Mouse (Mus musculus) left cerebral cortex, adult 2 months (tissue): ENCODE results near the gene Hoxc12. TPM values are rescaled to one million over a fixed set of nuclear protein-coding genes. Genes with fewer than 3 reads are reported as not detected.

Experiments used
- DNase-seq, 2 experiments: peaks; one replicate each; pipeline ENCODE4 v3.0.0; 2021 to 2022; ENCODE audit warnings: low spot score in 2 of 2, mixed read lengths in 1 of 2; ENCODE audit errors: extremely low spot score in 1 of 2
- H3K27ac ChIP-seq: fragments of 200-600 bp; 2 replicates; pipeline ENCODE4 v1.8.1; 2022
- H3K4me3 ChIP-seq: fragments of 200-600 bp; 2 replicates; pipeline ENCODE4 v1.8.1; 2022
- CTCF ChIP-seq: fragments of 200-600 bp; IDR thresholded peaks from 2 replicates; pipeline ENCODE4 v1.8.1; 2022; ENCODE audit warnings: antibody characterized with exemption, mild to moderate bottlenecking, moderate library complexity
- intact Hi-C: fragments of 180-260 bp; cut with DNase I; formaldehyde crosslinking; loops from one replicate; pipeline ENCODE4 v1.15.1; 2025
- long read RNA-seq, 2 experiments: library from polyadenylated mRNA; stranded (forward); transcript quantifications; one replicate each; pipeline ENCODE4 v2.0.0; 2021; ENCODE audit warnings: borderline mapping rate in 2 of 2
- total RNA-seq, 2 experiments: library from RNA; stranded (reverse); gene quantifications; 2 replicates each; pipeline ENCODE4 v1.2.3; 2021

The Hoxc12 gene
- not detected for total RNA-seq
- long read RNA-seq, experiment 1 = 0 reads
- long read RNA-seq, experiment 2 = 0 reads

DNA sequence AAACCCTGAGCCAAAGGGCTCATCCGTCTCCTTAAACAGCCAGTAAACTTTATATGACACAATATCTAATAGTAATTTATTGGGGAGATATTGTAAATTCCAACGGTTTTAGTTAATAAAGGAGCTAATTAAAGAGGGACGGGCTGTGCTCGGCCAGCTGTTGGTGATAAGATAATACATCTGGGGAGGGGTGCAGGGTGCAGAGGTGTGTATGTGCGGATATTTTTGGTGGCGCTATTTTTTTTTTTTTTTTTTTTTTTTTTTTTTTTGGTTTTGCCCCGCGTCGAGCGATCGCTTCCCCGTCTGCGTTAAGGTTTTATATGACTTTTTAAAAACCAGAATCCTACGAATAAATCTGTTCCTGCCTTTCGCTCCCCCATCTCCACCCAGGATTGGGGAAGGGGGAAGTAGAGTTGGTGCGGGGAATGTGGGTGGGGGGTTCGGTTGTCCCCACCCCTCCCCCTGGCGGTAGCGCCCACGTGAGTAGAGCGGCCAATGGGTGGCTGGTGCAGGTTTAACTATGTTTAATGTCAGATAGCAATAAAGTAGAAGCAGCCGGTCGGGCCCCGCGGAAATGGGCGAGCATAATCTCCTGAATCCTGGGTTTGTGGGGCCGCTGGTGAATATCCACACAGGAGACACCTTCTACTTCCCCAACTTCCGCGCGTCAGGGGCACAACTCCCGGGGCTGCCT, at the start of gene Hoxc12:
Hoxc12 (plus strand) TSS at position 479 of the 694 bp plus-strand sequence.
- H3K4me3 ChIP-seq = no peak within 1 kb of the TSS
- intact Hi-C loops = no loop called here
- no peak for TF ChIP-seq CTCF
- no peak within 1 kb of the TSS for H3K27ac ChIP-seq
- no peak for DNase-seq

DNA sequence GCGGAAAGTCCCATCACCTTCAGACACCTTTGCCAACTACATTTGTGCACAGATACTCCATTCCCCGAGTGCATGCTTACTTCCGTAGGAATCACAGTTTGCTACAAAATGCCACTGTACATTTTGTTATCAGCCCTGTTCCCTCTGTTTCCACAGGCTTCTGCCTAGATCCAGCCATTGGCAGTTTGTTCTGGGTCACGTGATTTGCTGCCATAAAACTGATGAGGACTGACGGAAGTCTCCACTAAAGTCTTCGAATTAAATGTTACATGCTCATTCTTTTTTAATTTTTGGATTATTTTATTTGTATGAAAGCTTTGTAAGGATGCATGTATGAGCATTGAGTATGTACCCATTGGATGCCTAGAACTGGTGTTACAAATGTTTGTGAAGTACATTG, 41.4 kb upstream of the Hoxc12 start:
- intact Hi-C loops = no loop called here
- H3K4me3 ChIP-seq = no peak overlapping the region
- no peak for TF ChIP-seq CTCF
- no peak for DNase-seq
- no peak overlapping the region for H3K27ac ChIP-seq

DNA sequence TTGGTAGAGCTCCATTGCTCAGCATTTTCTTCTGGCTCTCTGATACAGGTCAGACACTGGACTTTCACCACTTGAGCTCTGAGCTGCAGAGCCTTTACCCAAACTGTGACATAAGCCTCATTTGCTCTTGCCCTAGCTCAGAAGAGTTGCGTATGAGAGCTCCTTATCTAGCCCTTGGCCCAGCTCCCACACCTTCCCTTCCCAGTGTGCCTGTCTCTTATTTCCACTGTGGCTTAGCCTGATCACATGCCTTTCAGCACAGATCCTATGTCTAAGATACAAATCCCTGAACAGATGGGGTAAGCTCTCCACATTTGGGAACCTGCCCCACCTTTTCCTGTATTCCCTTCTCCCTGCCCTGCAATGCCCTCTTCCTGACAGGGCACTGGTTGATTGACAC, 31.6 kb upstream of the Hoxc12 start:
- no peak for DNase-seq
- H3K27ac ChIP-seq = no peak overlapping the region
- no peak overlapping the region for H3K4me3 ChIP-seq
- intact Hi-C loops = no loop called here
- TF ChIP-seq CTCF = no peak

DNA sequence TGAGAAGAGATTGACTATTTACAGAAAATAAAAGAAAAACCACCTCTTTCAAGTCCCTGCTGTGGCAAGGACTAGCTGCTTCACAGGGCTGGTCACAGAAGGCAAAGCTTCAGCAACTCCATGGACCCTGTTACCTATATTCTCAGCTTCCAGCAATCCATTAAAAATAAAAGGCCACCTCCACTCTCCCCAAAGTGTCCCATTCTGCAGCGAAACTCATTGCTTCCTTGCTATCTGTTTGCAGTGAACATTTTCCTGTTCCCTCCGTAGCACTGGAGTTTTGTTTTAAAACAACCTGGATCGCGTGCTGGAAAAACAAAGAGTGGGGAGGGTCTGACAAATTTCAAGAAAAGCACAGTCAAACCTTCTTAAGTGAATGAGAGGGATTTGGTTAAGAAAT, 27.0 kb upstream of the Hoxc12 start:
- DNase-seq = no peak
- Histone ChIP-seq H3K27ac (no peak overlapping the region), H3K4me3 (no peak overlapping the region)
- intact Hi-C loops = no loop called here
- TF ChIP-seq CTCF = no peak

DNA sequence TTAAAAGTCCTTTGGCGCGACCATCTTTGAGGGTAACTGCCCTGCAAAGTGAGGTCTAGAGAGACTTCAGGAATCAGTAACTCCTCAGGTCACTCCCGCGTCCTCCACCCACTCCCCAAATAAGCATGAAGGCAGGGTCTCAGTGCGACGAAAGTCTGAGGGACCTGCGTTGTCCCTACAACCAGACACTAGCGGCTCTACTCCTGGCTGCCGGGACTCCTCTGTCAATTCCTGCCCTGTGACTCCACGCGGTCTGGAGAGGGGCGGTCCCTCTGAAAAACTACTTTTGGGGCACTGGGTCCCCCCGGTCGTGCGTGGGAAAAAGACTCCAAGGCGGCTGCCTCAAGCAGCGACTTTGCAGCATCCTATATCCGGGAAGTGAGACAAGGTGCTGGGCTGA, 26.5 kb upstream of the Hoxc12 start:
- DNase-seq = no peak
- TF ChIP-seq CTCF = no peak
- H3K4me3 ChIP-seq = no peak overlapping the region
- intact Hi-C loops = no loop called here
- no peak overlapping the region for H3K27ac ChIP-seq

DNA sequence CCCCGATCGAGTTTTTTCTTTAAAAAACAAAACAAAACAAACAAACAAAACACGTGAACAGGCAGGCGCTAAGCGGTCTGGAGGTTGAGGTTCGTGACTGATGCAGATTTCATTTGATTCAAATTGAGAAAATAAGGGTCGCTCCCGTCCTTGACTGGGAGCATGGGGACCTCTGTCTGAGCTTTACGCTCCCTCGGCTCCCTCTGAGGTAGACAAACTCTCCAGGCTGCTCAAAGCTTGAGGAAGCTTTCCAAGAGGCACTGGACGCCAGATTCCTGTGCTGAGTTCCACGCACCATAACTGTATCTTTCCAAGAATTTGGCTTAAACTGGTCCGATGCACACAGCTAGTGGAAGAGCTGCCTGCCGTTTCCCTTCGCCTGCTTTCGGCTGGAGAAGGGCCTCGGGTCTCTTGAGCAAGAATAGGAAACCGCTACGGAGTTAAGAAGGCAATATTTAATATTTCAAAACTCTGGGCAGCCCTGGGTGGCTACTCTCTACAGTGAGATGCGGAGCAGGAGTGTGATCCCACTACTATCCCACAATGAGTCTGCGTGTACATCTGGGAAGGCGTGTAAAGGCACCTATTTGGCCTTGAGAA, 26.0 kb upstream of the Hoxc12 start:
- Histone ChIP-seq H3K27ac (no peak overlapping the region), H3K4me3 (no peak overlapping the region)
- no peak for TF ChIP-seq CTCF
- intact Hi-C loops = no loop called here
- no peak for DNase-seq

DNA sequence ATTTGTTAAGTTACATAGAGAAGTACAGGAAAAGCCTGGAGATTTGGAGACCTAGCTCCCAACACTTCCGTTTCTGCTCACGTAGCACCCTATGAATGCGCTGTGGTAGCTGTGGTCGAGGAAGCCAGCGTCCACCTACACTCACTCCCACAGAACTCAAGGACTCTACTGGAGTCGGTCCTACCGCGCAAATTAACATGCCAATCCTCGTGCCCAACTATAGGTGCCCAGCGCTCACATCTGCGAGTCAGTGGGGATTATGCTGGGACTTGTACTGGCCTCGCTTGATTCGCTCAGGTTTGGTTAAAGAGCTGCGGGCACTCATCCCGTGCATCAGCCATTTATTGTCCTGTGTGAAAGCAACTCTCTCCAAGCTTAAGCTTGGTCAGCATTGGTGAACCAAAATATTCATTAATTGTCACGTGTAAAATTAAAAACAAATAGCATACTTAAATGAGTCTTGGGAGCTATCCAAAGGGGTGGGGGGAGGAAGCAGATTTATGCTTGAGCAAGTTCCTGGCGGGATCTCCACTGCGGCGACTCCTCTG, 23.4 kb upstream of the Hoxc12 start:
- Histone ChIP-seq H3K4me3 (no peak overlapping the region), H3K27ac (no peak overlapping the region)
- DNase-seq = no peak
- TF ChIP-seq CTCF = no peak
- intact Hi-C loops = no loop called here

DNA sequence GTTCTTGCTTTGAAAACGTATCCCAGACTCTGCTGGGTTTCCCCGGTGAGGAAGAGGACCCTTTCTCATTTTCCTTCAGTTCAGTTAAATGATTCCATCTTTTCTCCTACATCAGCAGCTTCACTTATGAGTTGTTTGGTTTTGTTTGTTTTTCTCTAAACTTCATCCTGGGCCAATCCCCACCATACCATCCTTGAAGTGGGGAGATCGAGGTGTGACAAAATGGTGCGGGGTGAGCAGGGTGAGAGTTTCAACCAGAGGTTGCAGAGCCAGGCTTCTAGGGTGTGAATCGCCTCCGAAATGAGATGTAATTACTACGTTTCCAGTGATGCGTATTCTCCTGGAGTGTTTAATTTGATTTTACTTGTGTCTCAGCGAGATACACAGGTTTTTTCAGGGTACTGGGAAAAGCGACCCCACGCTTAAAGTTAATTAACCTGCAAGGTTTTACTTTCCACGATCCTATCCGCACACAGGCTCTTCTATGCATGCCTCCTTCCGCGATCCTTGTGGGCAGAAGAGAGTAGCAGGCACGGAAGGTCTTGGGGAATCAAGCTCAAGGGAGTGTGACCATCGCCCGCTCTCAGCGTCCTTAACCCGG, 18.5 kb upstream of the Hoxc12 start:
- Histone ChIP-seq H3K4me3 (no peak overlapping the region), H3K27ac (no peak overlapping the region)
- intact Hi-C loops = loop anchor here (5.0 kb wide), 1 partner anchor 144 kb away; no protein-coding TSS in a partner anchor
- TF ChIP-seq CTCF = no peak
- DNase-seq = no peak

DNA sequence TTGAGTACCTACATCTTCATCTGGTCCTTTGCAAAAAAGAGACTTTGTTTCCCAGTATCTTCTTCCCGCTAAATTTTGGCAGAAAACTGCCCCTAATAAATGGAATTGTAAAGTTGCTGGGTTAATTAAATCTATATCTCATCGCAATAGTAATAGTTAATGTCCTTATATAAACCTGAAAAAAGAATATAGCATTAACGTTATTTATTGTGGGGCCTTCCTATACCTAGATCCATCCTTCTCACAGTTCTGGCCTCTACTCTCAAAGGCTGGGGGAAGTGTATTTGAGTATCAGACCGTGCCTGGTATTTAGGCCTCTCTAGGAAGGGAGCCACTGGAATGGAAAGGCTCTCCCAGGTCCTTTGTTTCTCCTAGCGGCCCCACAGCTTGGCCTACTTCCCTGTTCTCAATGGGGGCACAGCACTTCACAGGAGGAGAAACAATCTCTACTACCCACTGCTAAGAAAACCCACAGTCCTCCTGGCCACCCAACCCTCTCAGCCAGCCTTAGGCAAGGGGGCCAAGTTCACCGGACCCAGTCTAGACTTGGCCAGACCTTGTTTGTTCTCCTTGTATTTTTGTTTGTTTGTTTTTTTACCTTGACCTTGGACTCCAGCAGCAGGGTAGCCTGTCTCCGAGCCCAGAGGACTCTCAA, 17.8 kb upstream of the Hoxc12 start:
- H3K4me3 ChIP-seq = no peak overlapping the region
- no peak for TF ChIP-seq CTCF
- no peak for DNase-seq
- no peak overlapping the region for H3K27ac ChIP-seq
- intact Hi-C loops = loop anchor here (5.0 kb wide), 1 partner anchor 144 kb away; no protein-coding TSS in a partner anchor

DNA sequence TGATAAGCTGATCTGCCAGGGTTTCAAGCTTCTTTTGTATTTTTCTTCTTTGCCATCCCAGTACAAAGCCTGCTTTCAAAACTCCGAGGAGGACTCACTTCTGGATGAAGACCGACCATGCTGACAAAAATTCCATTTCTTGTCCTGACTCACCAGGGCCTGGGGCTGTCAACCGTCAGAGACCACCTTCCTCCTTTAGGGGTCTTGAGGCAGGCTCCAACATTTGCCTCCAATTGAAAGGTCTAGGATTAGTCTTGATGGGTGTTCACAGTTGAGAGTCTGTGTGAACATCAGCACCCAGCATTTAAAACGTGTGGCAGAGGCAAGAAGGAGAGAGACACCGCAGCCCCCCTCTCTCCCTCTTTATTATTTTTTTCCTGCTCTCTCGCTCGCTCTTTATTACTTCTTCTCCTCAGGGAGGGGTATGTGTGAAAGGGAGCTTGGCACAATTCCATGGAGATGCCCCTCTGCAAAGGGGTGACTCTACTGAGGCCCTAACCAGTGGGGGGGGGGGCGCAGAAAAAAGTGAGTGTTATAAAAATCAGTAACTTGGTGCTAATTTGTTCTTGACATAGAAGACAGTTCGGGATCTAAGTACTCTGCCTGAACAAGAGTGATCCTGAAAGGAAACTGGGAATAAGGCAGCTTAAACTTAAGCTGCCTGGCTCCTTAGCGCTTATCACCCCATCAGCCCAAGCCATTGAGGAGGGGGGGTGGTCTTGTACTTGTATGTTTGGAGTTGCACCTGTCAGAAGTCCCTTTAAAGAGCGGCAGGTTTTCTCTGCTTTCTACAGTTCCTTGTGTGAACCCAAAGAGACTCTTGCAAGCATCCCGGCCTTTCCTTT, 17.0 kb upstream of the Hoxc12 start:
- TF ChIP-seq CTCF = no peak
- no peak overlapping the region for H3K27ac ChIP-seq
- H3K4me3 ChIP-seq = no peak overlapping the region
- DNase-seq = no peak
- intact Hi-C loops = loop anchor here (5.0 kb wide), 1 partner anchor 143 kb away; no protein-coding TSS in a partner anchor

DNA sequence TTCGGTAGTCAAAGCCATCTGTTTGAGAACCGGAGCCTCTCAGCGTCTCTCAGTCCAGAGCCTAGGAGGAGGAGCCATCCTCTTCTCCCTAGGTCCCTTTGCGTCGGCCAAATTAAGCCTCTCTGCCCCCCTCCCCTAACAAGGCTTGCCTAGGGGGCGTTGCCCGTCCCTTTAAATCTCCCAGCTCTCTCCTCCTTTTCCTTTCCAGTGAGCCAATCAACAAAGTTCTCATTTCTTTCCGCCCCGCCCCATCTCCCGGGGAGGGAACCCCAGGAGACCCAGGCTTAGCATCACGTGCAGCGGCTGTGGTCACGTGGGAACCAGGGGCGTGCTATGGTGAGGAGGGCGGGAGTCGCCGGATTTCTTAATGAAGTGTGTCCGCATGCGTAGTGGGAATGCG, 15.9 kb upstream of the Hoxc12 start:
- no peak overlapping the region for H3K4me3 ChIP-seq

More for the DNA sequence above, 15.9 kb upstream of the Hoxc12 start:
- no peak overlapping the region for H3K27ac ChIP-seq
- DNase-seq = no peak
- no peak for TF ChIP-seq CTCF
- intact Hi-C loops = no loop called here
